Comparison of ENCODE assay signal across 8 mouse cellular contexts in the genomic region with DNA sequence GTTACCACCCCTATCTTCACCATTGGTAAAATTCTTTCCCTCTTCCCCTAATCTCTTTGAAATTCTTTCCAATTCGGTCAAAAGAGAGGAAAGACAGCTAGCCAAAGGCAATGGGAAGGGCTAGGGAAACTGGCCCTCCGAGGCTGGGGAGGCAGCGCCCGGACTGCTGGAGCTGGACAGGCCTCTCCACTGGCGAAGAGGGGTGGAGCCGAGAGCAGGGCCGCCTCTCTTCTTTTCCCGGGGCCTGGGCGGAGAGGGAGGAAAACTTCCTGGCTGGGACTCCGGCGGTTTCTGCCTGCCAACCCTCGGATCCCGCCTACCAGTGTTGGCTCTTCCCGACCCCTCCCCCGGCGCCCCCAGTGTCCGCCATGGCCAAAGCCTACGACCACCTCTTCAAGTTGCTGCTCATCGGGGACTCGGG. TPM values are rescaled to one million over a fixed set of nuclear protein-coding genes. Genes with fewer than 3 reads are reported as not detected.
DNase-seq lines count a peak whose midpoint lies in the region; ATAC-seq and TF ChIP-seq lines count a peak whose summit lies in the region.

No protein-coding gene starts in this region.

- no peaks in the 10 kb centered on the region for H3K27me3 ChIP-seq in hindbrain, embryonic 15.5 days
- no peaks in the 10 kb centered on the region for H3K27me3 ChIP-seq in limb, embryonic 10.5 days (ENCODE audit: low read depth, poor library complexity, severe bottlenecking)
- H3K27me3 ChIP-seq in spleen, adult 2 months (ENCODE audit: control insufficient read depth, insufficient read depth, low read length): peaks cover 3% of the 10 kb centered on the region; the same call in 1 of the 2 replicates

- DNase-seq in layer of hippocampus, adult 11-12 months (ENCODE audit: low spot score): peak; percentile 53
- no peak for DNase-seq in layer of hippocampus, adult 9-11 months
- peak; percentile 73 for DNase-seq in embryo, embryonic 10 days (ENCODE audit: low spot score)
- DNase-seq in gastrocnemius, adult 8-10 months (ENCODE audit: low spot score in 2 of 2): peak; percentile 47 to 64
- DNase-seq in limb, embryonic 10.5 days (ENCODE audit: low spot score): peak; percentile 80
- peak; percentile 60 for DNase-seq in mesoderm, embryonic 11.5 days (ENCODE audit: low read depth, low spot score)
- DNase-seq in spleen, adult 2 months (ENCODE audit: low read depth in 1 of 2, low spot score in 2 of 2): peak in 1 of 2 experiments; percentile 17

- peaks cover 16% of the 10 kb centered on the region for H3K4me1 ChIP-seq in hindbrain, embryonic 15.5 days (replicated peaks)
- peaks cover 23% of the 10 kb centered on the region for H3K4me1 ChIP-seq in limb, embryonic 10.5 days
- H3K4me1 ChIP-seq in spleen, adult 2 months (ENCODE audit: control insufficient read depth, insufficient read depth, insufficient read length): peaks cover 3% of the 10 kb centered on the region

- no peaks in the 10 kb centered on the region for H3K36me3 ChIP-seq in hindbrain, embryonic 15.5 days
- H3K36me3 ChIP-seq in limb, embryonic 10.5 days: peaks cover 29% of the 10 kb centered on the region
- no peaks in the 10 kb centered on the region for H3K36me3 ChIP-seq in spleen, adult 2 months (ENCODE audit: control insufficient read depth, insufficient read depth, low read length)

- peak overlapping the region; percentile 14 for H3K9ac ChIP-seq in hindbrain, embryonic 15.5 days

- H3K4me2 ChIP-seq in hindbrain, embryonic 15.5 days: peak overlapping the region; percentile 64

- peak; percentile 68 for ATAC-seq in hindbrain, embryonic 15.5 days (ENCODE audit: low FRiP score, low read depth)

- H3K27ac ChIP-seq in hindbrain, embryonic 15.5 days (replicated peaks): peak overlapping the region; percentile 77
- peak overlapping the region; percentile 84 for H3K27ac ChIP-seq in limb, embryonic 10.5 days
- H3K27ac ChIP-seq in spleen, adult 2 months (ENCODE audit: insufficient read depth, low read length): peak overlapping the region; percentile 8; the same call in 1 of the 2 replicates

- H3K9me3 ChIP-seq in hindbrain, embryonic 15.5 days: no peaks in the 10 kb centered on the region
- no peaks in the 10 kb centered on the region for H3K9me3 ChIP-seq in limb, embryonic 10.5 days (replicated peaks)

- no peak for TF ChIP-seq CTCF in spleen, adult 2 months (IDR thresholded peaks at IDR 0.05; ENCODE audit: extremely low read depth, insufficient read depth, insufficient read length, insufficient replicate concordance)

- no peak for TF ChIP-seq POLR2A in spleen, adult 2 months (IDR thresholded peaks at IDR 0.05; ENCODE audit: low read depth, low read length)

- H3K4me3 ChIP-seq in hindbrain, embryonic 15.5 days: peak overlapping the region; percentile 37
- H3K4me3 ChIP-seq in limb, embryonic 10.5 days: peak overlapping the region; percentile 60
- H3K4me3 ChIP-seq in spleen, adult 2 months (ENCODE audit: extremely low read depth, insufficient read depth, insufficient read length): peak overlapping the region; percentile 45

- under 1% methylated on average over 18 of the region's 20 CpGs for WGBS in hindbrain, embryonic 15.5 days
- WGBS in limb, embryonic 10.5 days: under 1% methylated on average over 20 of the region's 20 CpGs
- 6% methylated on average over 18 of the region's 20 CpGs for WGBS in spleen, adult 2 months

RNA-seq across cellular contexts. Expression of a gene that starts 7.0 kb away (rescaled TPM):
- total RNA-seq in gastrocnemius, adult 8-10 months (2022): 10 to 100 TPM in 1 of 4 experiments, 1 to 10 TPM in 3; 5.7 to 11.6 (median 8.8) TPM
- 27.2 and 28.7 TPM in 2 replicates for polyA plus RNA-seq in hindbrain, embryonic 15.5 days (2015; fragmentation: Nextera tagmentation; extraction: Ambion mirVana)
- polyA plus RNA-seq in limb, embryonic 10.5 days (2016; fragmentation: Nextera tagmentation; extraction: Ambion mirVana): 23.8 and 25.6 TPM in 2 replicates
- 1.6 and 2.6 TPM in 2 replicates for polyA plus RNA-seq in spleen, adult 2 months (2012; rRNA removed)

RNA-seq across cellular contexts. Expression of a gene that starts 7.1 kb away (rescaled TPM):
- 1,000 to 10,000 TPM; 1,066 to 1,242 (median 1,083) TPM for total RNA-seq in gastrocnemius, adult 8-10 months (2022)
- polyA plus RNA-seq in hindbrain, embryonic 15.5 days (2015; fragmentation: Nextera tagmentation; extraction: Ambion mirVana): 794 and 950 TPM in 2 replicates
- polyA plus RNA-seq in limb, embryonic 10.5 days (2016; fragmentation: Nextera tagmentation; extraction: Ambion mirVana): 1,143 and 1,168 TPM in 2 replicates
- polyA plus RNA-seq in spleen, adult 2 months (2012; rRNA removed): 1,209 and 1,253 TPM in 2 replicates

RNA-seq across cellular contexts. Expression of a gene that starts 10.9 kb away (rescaled TPM):
- total RNA-seq in gastrocnemius, adult 8-10 months (2022): 10 to 100 TPM; 67.8 to 75.4 (median 71.8) TPM
- polyA plus RNA-seq in hindbrain, embryonic 15.5 days (2015; fragmentation: Nextera tagmentation; extraction: Ambion mirVana): 90.2 and 96.2 TPM in 2 replicates
- polyA plus RNA-seq in limb, embryonic 10.5 days (2016; fragmentation: Nextera tagmentation; extraction: Ambion mirVana): 71.4 and 73.5 TPM in 2 replicates
- polyA plus RNA-seq in spleen, adult 2 months (2012; rRNA removed): 60.3 and 66.4 TPM in 2 replicates

RNA-seq across cellular contexts. Expression of a gene that starts 22.8 kb away (rescaled TPM):
- total RNA-seq in gastrocnemius, adult 8-10 months (2022): not detected
- polyA plus RNA-seq in hindbrain, embryonic 15.5 days (2015; fragmentation: Nextera tagmentation; extraction: Ambion mirVana): 2.2 and 3.1 TPM in 2 replicates
- polyA plus RNA-seq in limb, embryonic 10.5 days (2016; fragmentation: Nextera tagmentation; extraction: Ambion mirVana): 4.0 and 8.9 TPM in 2 replicates
- polyA plus RNA-seq in spleen, adult 2 months (2012; rRNA removed): 0.21 and 0.56 TPM in 2 replicates

RNA-seq across cellular contexts. Expression of a gene that starts 27.4 kb away (rescaled TPM):
- 10 to 100 TPM; 37.8 to 46.4 (median 43.6) TPM for total RNA-seq in gastrocnemius, adult 8-10 months (2022)
- 52.1 and 53.1 TPM in 2 replicates for polyA plus RNA-seq in hindbrain, embryonic 15.5 days (2015; fragmentation: Nextera tagmentation; extraction: Ambion mirVana)
- polyA plus RNA-seq in limb, embryonic 10.5 days (2016; fragmentation: Nextera tagmentation; extraction: Ambion mirVana): 55.6 and 60.1 TPM in 2 replicates
- polyA plus RNA-seq in spleen, adult 2 months (2012; rRNA removed): 40.5 and 43.3 TPM in 2 replicates

Comparison
In these comparisons a context has a peak if more than half of its experiments do, and no peak if none do; other contexts are left out.
1. H3K27ac ChIP-seq: peak in every context shown above with its lines; median percentile 84 in limb, embryonic 10.5 days; 77 in hindbrain, embryonic 15.5 days; 8 in spleen, adult 2 months.